Mouse (Mus musculus): Measurements from ENCODE around the gene Btbd11.

DNA sequence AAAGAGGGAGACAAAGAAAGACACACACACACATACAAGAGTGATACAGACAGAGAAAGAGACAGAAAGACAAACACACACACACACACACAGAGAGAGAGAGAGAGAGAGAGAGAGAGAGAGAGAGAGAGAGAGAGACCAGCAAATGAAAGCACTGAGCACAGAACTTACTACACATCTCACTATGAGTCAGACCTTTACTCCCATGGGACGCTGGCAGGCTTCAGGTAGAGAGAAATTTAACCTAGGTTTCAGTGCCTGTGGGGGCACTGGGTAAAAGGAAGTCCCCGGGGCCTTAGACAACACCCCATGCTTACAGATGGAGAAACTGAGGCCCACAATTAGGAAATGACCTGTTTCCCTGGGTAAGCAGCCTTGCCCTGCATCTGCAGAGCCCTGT is 61.3 kb downstream of the Btbd11 start:
- TF ChIP-seq CTCF (IDR thresholded peaks at IDR 0.05; ENCODE audit: low read depth, low read length) (no peak), POLR2A (IDR thresholded peaks at IDR 0.05; ENCODE audit: borderline replicate concordance, low read depth, low read length) (no peak)
